Mouse (Mus musculus): ENCODE measurements around the gene Nfkbid. TPM values are rescaled to one million over a fixed set of nuclear protein-coding genes. Genes with fewer than 3 reads are reported as not detected.

The Nfkbid gene
- total RNA-seq (2021) = under 1 TPM; 0.67 to 0.71 TPM
- long read RNA-seq, experiment 1 = 0 reads
- long read RNA-seq, experiment 2 = 0 reads

GRCm38 (mm10) chr7:30421175-30421889 lies at the start of gene Nfkbid:
Gene Nfkbid, plus strand, starts transcription at chr7:30421732.
- intact Hi-C loops (cut with DNase I) = no loop called here
- DNase-seq = peak; percentile 51 to 63

DNA sequence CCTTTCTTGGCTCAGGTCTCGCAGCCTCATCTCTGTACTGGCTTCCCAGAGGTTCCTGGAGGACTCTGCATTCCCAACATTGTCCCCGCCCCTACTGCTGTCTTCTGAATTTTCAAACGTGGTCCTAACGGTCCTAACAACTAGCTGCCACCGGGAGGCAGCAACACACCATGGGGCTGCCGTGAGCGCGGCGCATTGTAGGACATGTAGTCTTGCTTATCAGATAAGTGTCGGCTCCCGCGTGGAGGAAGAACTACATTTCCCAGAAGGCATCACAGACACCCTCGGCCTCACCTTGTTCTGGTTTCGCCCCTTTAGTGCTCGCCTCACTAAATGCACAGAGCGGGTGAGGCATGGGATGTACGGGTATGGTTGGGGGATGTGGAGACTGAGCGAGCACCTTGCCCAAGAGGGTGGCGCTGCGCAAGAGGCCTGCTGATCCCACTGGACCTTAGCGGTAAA lies 48.0 kb upstream of the Nfkbid start:
- peak; percentile 89 to 90 for DNase-seq
- intact Hi-C loops (cut with DNase I) = loop anchor here (1.0 to 10.0 kb wide), 4 partner anchors 59 to 231 kb away; partner anchors contain the start of gene Prodh2

GRCm38 (mm10) chr7:30380061-30380460 lies 41.5 kb upstream of the Nfkbid start:
- no peak for DNase-seq
- intact Hi-C loops (cut with DNase I) = no loop called here

DNA sequence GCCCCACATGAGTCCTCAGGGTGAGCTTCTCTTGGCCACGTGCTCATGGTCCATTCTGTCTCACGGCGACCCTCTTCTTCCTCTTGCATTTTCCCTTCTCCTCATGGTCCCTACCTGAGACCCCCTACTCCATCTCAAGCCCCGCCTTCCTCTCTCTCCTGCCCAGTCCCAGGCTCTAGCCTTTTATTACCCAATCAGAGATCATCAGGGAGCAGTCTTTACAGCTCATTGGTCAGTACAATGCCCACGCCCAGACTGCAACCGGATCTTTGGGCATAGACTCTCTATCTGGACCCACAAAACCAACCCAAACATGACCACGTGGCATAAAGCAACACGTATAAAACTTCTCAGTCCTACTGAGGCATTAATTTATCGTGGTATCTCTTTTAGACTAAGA lies 37.4 kb upstream of the Nfkbid start:
- DNase-seq = no peak
- intact Hi-C loops (cut with DNase I) = no loop called here

DNA sequence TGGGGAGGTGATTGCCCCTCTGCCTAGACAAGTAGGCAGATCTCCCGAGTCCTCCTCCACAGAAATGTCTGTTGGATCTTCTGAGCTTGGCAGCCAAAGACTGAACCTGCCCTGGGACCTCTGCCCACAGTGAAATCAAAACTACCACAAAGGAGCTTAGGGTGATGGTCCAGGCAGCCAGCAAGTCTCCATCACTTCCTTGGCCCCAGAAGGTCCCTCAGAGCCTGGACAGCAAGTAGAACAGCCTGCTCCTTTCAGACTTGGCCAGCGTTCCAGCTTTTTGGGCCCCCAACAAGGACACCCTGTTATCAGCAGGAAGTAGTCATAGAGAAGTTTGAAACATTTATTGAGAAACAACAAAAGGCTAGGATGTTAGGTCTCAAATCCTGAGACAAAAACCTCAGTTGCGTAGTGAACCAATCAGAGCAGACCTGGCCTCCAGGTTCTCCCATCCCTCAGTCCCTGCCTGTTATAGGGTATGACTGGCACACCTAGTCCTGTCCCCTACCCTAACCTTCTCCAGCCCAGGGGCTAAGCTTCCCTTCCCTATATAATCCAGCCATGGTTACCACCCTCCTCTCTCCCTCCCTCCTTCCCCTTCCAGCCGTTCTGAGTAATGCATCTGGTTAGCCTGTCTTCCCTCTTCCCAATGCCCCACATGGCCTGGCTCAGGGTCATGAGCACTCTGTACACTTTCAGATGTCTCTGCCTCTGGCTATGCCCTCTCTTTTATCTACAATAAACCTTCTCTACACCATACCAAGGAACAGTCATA lies 28.6 kb upstream of the Nfkbid start:
- DNase-seq = no peak
- intact Hi-C loops (cut with DNase I) = no loop called here

GRCm38 (mm10) chr7:30393631-30394030 lies 27.9 kb upstream of the Nfkbid start:
- no peak for DNase-seq
- intact Hi-C loops (cut with DNase I) = no loop called here

GRCm38 (mm10) chr7:30394379-30394778 lies 27.2 kb upstream of the Nfkbid start:
- DNase-seq = peak; percentile 15 to 20
- intact Hi-C loops (cut with DNase I) = no loop called here

DNA sequence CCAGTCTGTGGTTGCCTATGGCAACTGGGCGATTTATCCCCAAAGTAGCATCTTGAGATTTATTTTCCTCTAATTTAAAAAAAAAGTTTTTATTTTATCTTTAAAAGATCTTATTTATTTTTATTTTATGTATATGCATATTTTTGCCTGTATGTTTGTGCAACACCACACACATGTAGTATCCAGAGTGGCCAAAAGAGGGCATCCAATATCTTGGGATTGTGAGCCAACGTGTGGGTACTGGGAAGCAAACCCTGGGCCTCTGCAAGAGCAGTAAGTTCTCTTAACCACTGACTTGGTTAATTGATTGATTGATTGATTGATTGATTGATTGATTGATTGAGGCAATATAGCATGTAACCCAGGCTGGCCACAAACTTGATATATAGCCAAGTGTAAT lies 26.7 kb upstream of the Nfkbid start:
- DNase-seq = no peak
- intact Hi-C loops (cut with DNase I) = no loop called here

DNA sequence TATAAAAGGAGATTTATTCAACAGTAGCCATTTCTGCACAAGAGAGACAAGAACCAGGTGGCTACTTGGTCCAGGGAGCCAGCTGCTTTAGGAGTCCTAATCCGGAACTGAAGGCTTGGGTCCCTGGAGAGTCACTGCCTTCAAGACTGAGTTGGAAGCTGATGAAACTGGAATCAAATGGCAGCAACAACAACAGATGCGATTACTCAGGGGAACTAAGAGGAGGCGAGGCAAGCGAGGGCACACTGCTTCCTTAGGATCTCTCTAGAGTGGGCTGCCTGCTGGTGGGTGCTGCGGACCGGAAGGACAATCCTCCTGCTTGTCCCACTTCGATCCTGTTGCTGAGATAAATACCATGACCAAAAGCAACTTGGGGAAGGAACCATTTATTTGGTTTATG lies 21.9 kb upstream of the Nfkbid start:
- no peak for DNase-seq
- intact Hi-C loops (cut with DNase I) = no loop called here

DNA sequence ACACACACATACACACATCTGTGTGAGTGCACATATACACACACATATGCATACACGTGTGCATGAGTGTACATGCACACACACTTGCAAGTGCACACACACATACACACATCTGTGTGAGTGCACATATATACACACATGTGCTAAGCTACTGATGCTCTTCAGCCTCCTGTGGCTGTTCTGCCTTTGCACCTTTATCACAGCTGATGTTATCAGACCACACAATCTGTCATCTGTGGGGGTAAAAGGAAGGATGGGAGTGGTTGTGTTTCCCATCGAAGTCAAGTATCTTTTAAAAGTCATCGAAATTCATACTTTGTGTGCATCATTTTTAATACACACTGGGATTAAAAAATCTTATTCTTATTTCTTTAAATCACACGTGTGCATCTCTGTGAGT lies 19.2 kb upstream of the Nfkbid start:
- DNase-seq = no peak
- intact Hi-C loops (cut with DNase I) = no loop called here

GRCm38 (mm10) chr7:30408639-30409038 lies 12.9 kb upstream of the Nfkbid start:
- intact Hi-C loops (cut with DNase I) = no loop called here
- DNase-seq = no peak

GRCm38 (mm10) chr7:30409789-30410188 lies 11.7 kb upstream of the Nfkbid start:
- intact Hi-C loops (cut with DNase I) = no loop called here
- DNase-seq = no peak

- intact Hi-C loops (cut with DNase I) = no loop called here
- no peak for DNase-seq
Measured at GRCm38 (mm10) chr7:30411023-30411422, 10.5 kb upstream of the Nfkbid start.

- intact Hi-C loops (cut with DNase I) = no loop called here
- DNase-seq = no peak
Measured at GRCm38 (mm10) chr7:30412735-30413147, 8.8 kb upstream of the Nfkbid start.

- DNase-seq = no peak
- intact Hi-C loops (cut with DNase I) = no loop called here
Measured at GRCm38 (mm10) chr7:30413596-30413995, 7.9 kb upstream of the Nfkbid start, which contains the start of gene Tyrobp. Gene Tyrobp, plus strand, starts transcription at chr7:30413760.

DNA sequence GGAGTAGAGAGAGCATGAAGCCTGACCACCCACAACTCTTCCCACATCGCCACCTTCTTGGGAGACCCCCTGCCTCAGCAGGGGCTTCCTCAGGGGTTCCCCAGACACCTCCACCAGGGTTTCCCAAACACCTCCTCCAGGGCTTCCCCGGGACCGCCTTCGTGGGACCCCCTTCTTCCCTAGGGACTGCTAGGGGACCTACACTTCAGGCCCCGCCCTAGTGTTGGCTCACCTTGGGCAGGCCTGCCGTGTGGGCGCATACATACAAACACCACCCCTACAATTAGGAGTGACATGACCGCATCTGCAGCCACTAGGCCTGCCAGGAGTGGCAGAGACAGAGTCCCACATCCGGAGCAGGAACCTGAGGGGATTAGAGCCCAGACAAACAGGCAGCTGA lies 3.7 kb upstream of the Nfkbid start:
- DNase-seq = no peak
- intact Hi-C loops (cut with DNase I) = no loop called here

DNA sequence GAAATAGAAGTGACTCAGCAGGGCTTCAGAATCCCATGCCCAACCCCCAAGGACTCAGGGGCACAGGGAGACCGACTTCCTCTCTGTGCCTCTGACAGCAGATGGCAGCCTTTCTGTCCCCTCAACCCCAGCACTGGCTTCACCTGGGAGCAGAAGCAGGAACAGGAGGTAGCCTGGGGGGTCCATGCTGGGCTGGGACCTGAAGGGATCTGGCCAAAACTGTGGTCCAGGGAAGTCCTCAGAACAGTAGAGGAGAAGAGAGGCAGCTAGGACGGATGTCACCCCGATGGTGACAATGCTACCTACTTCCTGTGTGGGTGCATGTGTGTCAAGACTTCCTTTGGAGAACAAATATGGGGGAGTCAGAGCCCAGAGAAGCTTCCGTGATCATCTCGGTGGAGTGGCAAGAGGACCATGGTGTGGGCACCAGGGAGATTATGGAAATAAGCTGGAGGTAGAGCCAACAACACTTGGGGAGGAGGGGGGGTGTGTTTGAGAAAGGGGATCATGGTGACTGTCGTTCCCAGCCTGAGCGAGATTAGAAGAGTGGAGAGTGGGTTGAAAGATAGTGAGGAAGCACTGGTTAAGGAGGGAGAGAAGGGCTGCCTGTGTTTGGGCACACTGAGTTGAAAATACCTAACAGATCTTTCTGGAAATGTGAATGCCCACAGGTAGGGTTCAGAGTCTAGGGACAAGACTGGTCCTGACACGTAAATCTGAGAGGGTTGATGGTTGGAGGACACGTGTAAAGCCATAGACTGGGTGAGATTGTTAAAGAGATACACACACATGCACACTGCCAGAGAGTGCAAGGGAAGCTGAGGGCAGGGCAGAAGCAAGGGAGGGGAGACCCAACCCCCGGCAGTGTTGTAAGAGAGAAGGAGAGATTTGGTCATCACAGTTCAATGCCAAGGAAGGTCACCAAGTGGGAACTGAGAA lies 1.7 kb upstream of the Nfkbid start, which contains the start of gene Hcst:
Gene Hcst, minus strand, starts transcription at position 294 of the 939 bp plus-strand sequence.
- intact Hi-C loops (cut with DNase I) = no loop called here
- DNase-seq = no peak

DNA sequence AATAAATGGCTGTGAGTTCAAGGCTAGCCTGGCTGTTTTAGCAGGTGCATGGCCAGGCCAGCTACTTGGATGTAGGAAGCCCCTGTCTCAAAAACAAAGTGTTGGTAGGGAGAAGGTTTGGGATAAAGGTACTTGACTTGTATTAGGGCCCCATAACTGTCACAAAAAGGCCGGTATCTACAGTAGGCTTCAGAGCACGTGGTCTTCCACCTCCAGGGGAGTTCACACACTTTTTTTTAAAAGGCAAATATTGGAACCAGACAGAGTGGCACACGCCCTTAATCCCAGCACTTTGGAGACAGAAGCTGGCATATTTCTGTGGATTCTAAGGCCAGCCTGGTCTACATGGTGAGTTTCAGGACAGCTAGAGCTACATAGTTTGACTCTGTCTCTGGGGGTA lies 859 bp upstream of the Nfkbid start:
- intact Hi-C loops (cut with DNase I) = no loop called here

DNA sequence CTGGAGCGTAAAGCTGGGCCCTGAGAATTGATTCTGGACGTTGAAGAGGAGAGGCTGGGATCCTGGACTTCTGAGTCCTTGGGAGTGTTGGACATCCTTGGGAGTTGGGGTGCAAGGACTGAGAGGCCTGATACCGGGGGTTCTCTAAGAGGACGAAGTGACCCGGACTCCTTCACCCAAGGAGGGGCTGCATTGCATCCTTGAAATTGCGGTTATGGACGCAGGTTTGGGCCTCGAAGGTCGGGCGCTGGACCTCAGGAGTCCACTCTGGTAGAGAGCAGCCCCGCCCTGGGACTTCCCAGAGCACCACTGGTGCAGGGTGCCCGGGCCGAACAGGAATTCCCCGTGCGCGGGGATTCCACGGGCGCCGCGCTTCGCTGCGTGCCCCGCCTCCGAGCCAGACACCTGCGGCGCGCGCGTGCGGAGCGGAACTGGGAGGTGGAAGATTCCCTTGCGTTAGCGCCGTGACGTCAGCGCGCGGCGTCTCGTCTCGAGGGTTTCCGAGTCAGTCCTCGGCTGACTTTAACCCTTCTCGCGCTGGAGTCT lies 431 bp downstream of the Nfkbid start:
- intact Hi-C loops (cut with DNase I) = no loop called here
- peak; percentile 80 to 81 for DNase-seq

More for the DNA sequence above, 859 bp upstream of the Nfkbid start:
- DNase-seq = no peak

- intact Hi-C loops (cut with DNase I) = no loop called here
- no peak for DNase-seq
Measured at GRCm38 (mm10) chr7:30422560-30422959, 1.0 kb downstream of the Nfkbid start.
